Mouse (Mus musculus): Measurements from ENCODE around the gene Atp6v1e1. TPM values are rescaled to one million over a fixed set of nuclear protein-coding genes. Genes with fewer than 3 reads are reported as not detected.
"Not testable (repeated sequence)": the region's sequence is repeated elsewhere in the genome, so short reads cannot be mapped to it uniquely, and the experiment has no call there.

Atp6v1e1 gene
- total RNA-seq (2021), result 100 to 1,000 TPM; 467 to 509 TPM
- long read RNA-seq, experiment 1, transcript Atp6v1e1-201 (9 exons, 1,312 nt), result major isoform, 245 of 264 reads
- long read RNA-seq, experiment 1, partial matches to known transcripts, result 11 of 264 reads
- long read RNA-seq, experiment 1, other reads (novel, unspliced or antisense), result 6 of 264 reads
- long read RNA-seq, experiment 2, transcript Atp6v1e1-201 (9 exons, 1,312 nt), result major isoform, 352 of 373 reads
- long read RNA-seq, experiment 2, partial matches to known transcripts, result 3 of 373 reads
- long read RNA-seq, experiment 2, other reads (novel, unspliced or antisense), result 16 of 373 reads

- Histone ChIP-seq H3K4me3 (peak within 1 kb of the TSS; percentile 99), H3K27ac (peak within 1 kb of the TSS; percentile 92)
- peak; percentile 90 to 94 for DNase-seq (ENCODE audit: low spot score in 2 of 2)
- TF ChIP-seq CTCF (conservative IDR thresholded peaks at IDR 0.05), result no peak
Measured at GRCm38 (mm10) chr6:120822307-120822928, at the start of gene Atp6v1e1. TSS of gene Atp6v1e1 (minus strand) at chr6:120822793.

- no peak overlapping the region for H3K4me3 ChIP-seq
- no peak for DNase-seq (ENCODE audit: low spot score in 2 of 2)
- TF ChIP-seq CTCF (conservative IDR thresholded peaks at IDR 0.05), result no peak
- H3K27ac ChIP-seq, result no peak overlapping the region
Measured at GRCm38 (mm10) chr6:120871286-120871685, 48.7 kb upstream of the Atp6v1e1 start.

GRCm38 (mm10) chr6:120868824-120869223 lies 46.2 kb upstream of the Atp6v1e1 start:
- no peak for DNase-seq (ENCODE audit: low spot score in 2 of 2)
- Histone ChIP-seq H3K4me3 (no peak overlapping the region), H3K27ac (no peak overlapping the region)
- TF ChIP-seq CTCF (conservative IDR thresholded peaks at IDR 0.05), result no peak

- no peak for TF ChIP-seq CTCF (conservative IDR thresholded peaks at IDR 0.05)
- Histone ChIP-seq H3K27ac (no peak overlapping the region), H3K4me3 (no peak overlapping the region)
- no peak for DNase-seq (ENCODE audit: low spot score in 2 of 2)
Measured at GRCm38 (mm10) chr6:120866051-120866814, 43.6 kb upstream of the Atp6v1e1 start.

GRCm38 (mm10) chr6:120860079-120860478 lies 37.5 kb upstream of the Atp6v1e1 start:
- Histone ChIP-seq H3K27ac (no peak overlapping the region), H3K4me3 (no peak overlapping the region)
- TF ChIP-seq CTCF (conservative IDR thresholded peaks at IDR 0.05), result no peak
- DNase-seq (ENCODE audit: low spot score in 2 of 2), result no peak

- peak overlapping the region; percentile 69 for H3K27ac ChIP-seq
- no peak for TF ChIP-seq CTCF (conservative IDR thresholded peaks at IDR 0.05)
- peak; percentile 42 to 76 for DNase-seq (ENCODE audit: low spot score in 2 of 2)
- H3K4me3 ChIP-seq, result no peak overlapping the region
Measured at GRCm38 (mm10) chr6:120858217-120858711, 35.7 kb upstream of the Atp6v1e1 start.

- Histone ChIP-seq H3K27ac (no peak overlapping the region), H3K4me3 (no peak overlapping the region)
- no peak for TF ChIP-seq CTCF (conservative IDR thresholded peaks at IDR 0.05)
- no peak for DNase-seq (ENCODE audit: low spot score in 2 of 2)
Measured at GRCm38 (mm10) chr6:120854413-120854812, 31.8 kb upstream of the Atp6v1e1 start.

- not testable (repeated sequence) for DNase-seq (ENCODE audit: low spot score in 2 of 2); H3K27ac ChIP-seq; H3K4me3 ChIP-seq
Measured at GRCm38 (mm10) chr6:120850720-120851119, 28.1 kb upstream of the Atp6v1e1 start.

GRCm38 (mm10) chr6:120841754-120842153 lies 19.2 kb upstream of the Atp6v1e1 start:
- no peak for TF ChIP-seq CTCF (conservative IDR thresholded peaks at IDR 0.05)
- DNase-seq (ENCODE audit: low spot score in 2 of 2), result no peak
- H3K4me3 ChIP-seq, result no peak overlapping the region

GRCm38 (mm10) chr6:120840258-120840657 lies 17.7 kb upstream of the Atp6v1e1 start:
- no peak for DNase-seq (ENCODE audit: low spot score in 2 of 2)
- no peak overlapping the region for H3K27ac ChIP-seq
- TF ChIP-seq CTCF (conservative IDR thresholded peaks at IDR 0.05), result no peak

More at GRCm38 (mm10) chr6:120841754-120842153, 19.2 kb upstream of the Atp6v1e1 start:
- H3K27ac ChIP-seq, result peak overlapping the region; percentile 58; the same call in 1 of the 2 replicates

GRCm38 (mm10) chr6:120837152-120837530 lies 14.5 kb upstream of the Atp6v1e1 start:
- Histone ChIP-seq H3K27ac (0 out of 2 replicates have a peak overlapping the region, but pooled peaks have one; percentile 32), H3K4me3 (peak overlapping the region; percentile 100; the same call in 1 of the 2 replicates)
- no peak for DNase-seq (ENCODE audit: low spot score in 2 of 2)
- no peak for TF ChIP-seq CTCF (conservative IDR thresholded peaks at IDR 0.05)

More at GRCm38 (mm10) chr6:120840258-120840657, 17.7 kb upstream of the Atp6v1e1 start:
- H3K4me3 ChIP-seq, result no peak overlapping the region

- DNase-seq (ENCODE audit: low spot score in 2 of 2), result peak in 1 of 2 experiments; percentile 25
Measured at GRCm38 (mm10) chr6:120836389-120837151, 14.0 kb upstream of the Atp6v1e1 start.

More at GRCm38 (mm10) chr6:120836389-120837151, 14.0 kb upstream of the Atp6v1e1 start:
- TF ChIP-seq CTCF (conservative IDR thresholded peaks at IDR 0.05), result no peak
- peak overlapping the region; percentile 100 for H3K27ac ChIP-seq
- H3K4me3 ChIP-seq, result peak overlapping the region; percentile 100
